Mouse (Mus musculus): ENCODE results near the gene Klhl36. TPM values are rescaled to one million over a fixed set of nuclear protein-coding genes. Genes with fewer than 3 reads are reported as not detected.

Klhl36 gene
- polyA plus RNA-seq, 1 experiment: 3.0 TPM

DNA sequence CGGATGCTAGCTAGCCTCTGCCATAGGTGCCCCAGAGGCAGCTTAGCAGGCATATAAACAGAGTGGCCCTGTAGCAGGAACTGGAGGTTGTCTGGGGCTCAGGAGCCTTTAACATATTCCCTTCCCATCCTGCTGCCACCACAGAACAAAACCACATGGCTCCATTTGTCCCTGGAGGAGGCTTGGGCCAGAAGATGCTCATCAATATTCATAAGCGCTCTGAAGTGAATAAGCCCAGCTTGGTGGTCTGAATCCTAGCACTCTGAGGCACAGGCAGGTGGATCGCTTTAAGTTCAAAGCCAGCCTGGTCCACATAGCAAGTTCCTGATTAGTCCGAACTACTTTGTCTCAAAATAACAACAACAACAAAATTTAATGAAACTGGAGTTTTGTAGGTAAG lies 25.9 kb downstream of the Klhl36 start:
- H3K4me1 ChIP-seq (ENCODE audit: control insufficient read depth, insufficient read depth, low read length): no peaks in the 10 kb centered on the region
- H3K27me3 ChIP-seq (ENCODE audit: control insufficient read depth, insufficient read depth, low read length, poor library complexity, severe bottlenecking): no peaks in the 10 kb centered on the region
- no peak for TF ChIP-seq EP300 (IDR thresholded peaks at IDR 0.05; ENCODE audit: insufficient read depth, low read depth, low read length)
- no peak for TF ChIP-seq POLR2A (IDR thresholded peaks at IDR 0.05; ENCODE audit: insufficient read depth, low read length)
- TF ChIP-seq CTCF (IDR thresholded peaks at IDR 0.05; ENCODE audit: low read depth, low read length): no peak
- H3K4me3 ChIP-seq (ENCODE audit: low read depth, low read length): no peak overlapping the region
- H3K9ac ChIP-seq (ENCODE audit: low read depth, poor library complexity, severe bottlenecking): no peak overlapping the region
- H3K36me3 ChIP-seq (ENCODE audit: control insufficient read depth, insufficient read depth, low read length, poor library complexity, severe bottlenecking): no peaks in the 10 kb centered on the region
- H3K9me3 ChIP-seq (replicated peaks; ENCODE audit: control insufficient read depth, insufficient read depth, low read length, poor library complexity, severe bottlenecking): no peaks in the 10 kb centered on the region
- no peak overlapping the region for H3K27ac ChIP-seq (ENCODE audit: insufficient read depth, low read length)

DNA sequence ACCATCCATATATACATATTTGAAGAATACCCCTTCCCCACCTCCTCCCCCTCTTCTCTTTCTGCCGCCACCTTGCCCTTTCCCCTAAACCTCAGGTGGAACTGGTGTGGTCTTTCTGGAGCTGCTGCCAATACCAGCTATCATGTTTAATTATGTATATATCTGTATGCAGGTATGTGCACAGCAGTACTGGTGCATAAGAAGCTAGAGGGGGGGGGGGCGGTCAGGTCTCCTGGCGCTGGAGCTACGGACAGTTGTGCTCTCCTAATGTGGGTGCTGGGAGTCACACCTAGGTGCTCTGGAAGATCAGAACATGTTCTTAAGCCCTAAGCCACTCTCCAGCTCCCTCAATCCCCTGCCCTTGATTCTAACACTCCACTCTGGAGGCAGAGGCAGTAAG lies 35.0 kb downstream of the Klhl36 start:
- no peak overlapping the region for H3K9ac ChIP-seq (ENCODE audit: low read depth, poor library complexity, severe bottlenecking)
- no peaks in the 10 kb centered on the region for H3K36me3 ChIP-seq (ENCODE audit: control insufficient read depth, insufficient read depth, low read length, poor library complexity, severe bottlenecking)
- H3K27me3 ChIP-seq (ENCODE audit: control insufficient read depth, insufficient read depth, low read length, poor library complexity, severe bottlenecking): peaks cover 4% of the 10 kb centered on the region; the same call in 1 of the 2 replicates
- H3K4me3 ChIP-seq (ENCODE audit: low read depth, low read length): no peak overlapping the region
- TF ChIP-seq EP300 (IDR thresholded peaks at IDR 0.05; ENCODE audit: insufficient read depth, low read depth, low read length) (no peak), CTCF (IDR thresholded peaks at IDR 0.05; ENCODE audit: low read depth, low read length) (no peak), POLR2A (IDR thresholded peaks at IDR 0.05; ENCODE audit: insufficient read depth, low read length) (no peak)
- no peaks in the 10 kb centered on the region for H3K9me3 ChIP-seq (replicated peaks; ENCODE audit: control insufficient read depth, insufficient read depth, low read length, poor library complexity, severe bottlenecking)
- H3K4me1 ChIP-seq (ENCODE audit: control insufficient read depth, insufficient read depth, low read length): no peaks in the 10 kb centered on the region
- no peak overlapping the region for H3K27ac ChIP-seq (ENCODE audit: insufficient read depth, low read length)

DNA sequence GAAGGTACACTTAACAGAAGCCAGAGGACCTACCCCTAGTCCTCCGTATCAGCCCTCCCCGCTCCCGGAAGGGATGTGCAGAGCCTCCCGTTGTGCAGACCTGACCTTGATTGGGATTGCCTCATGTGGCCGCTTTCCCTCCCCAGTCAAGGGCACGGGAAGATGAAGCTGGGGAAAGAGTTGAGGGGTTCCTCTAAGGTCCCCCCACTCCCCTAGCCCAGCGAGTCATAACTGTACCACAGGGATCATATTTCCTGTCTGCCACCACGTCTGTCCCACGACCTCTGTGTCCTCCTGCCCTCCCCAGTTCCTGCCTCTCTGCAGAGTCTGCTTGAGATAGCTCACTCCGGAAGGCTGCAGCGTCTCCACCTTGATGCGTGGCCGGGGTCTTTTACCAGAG lies 35.9 kb downstream of the Klhl36 start:
- Histone ChIP-seq H3K9ac (ENCODE audit: low read depth, poor library complexity, severe bottlenecking) (no peak overlapping the region), H3K27me3 (ENCODE audit: control insufficient read depth, insufficient read depth, low read length, poor library complexity, severe bottlenecking) (peaks cover 4% of the 10 kb centered on the region; the same call in 1 of the 2 replicates), H3K4me1 (ENCODE audit: control insufficient read depth, insufficient read depth, low read length) (no peaks in the 10 kb centered on the region), H3K9me3 (replicated peaks; ENCODE audit: control insufficient read depth, insufficient read depth, low read length, poor library complexity, severe bottlenecking) (no peaks in the 10 kb centered on the region), H3K4me3 (ENCODE audit: low read depth, low read length) (no peak overlapping the region), H3K27ac (ENCODE audit: insufficient read depth, low read length) (no peak overlapping the region), H3K36me3 (ENCODE audit: control insufficient read depth, insufficient read depth, low read length, poor library complexity, severe bottlenecking) (no peaks in the 10 kb centered on the region)
- no peak for TF ChIP-seq EP300 (IDR thresholded peaks at IDR 0.05; ENCODE audit: insufficient read depth, low read depth, low read length)
- no peak for TF ChIP-seq CTCF (IDR thresholded peaks at IDR 0.05; ENCODE audit: low read depth, low read length)
- no peak for TF ChIP-seq POLR2A (IDR thresholded peaks at IDR 0.05; ENCODE audit: insufficient read depth, low read length)

DNA sequence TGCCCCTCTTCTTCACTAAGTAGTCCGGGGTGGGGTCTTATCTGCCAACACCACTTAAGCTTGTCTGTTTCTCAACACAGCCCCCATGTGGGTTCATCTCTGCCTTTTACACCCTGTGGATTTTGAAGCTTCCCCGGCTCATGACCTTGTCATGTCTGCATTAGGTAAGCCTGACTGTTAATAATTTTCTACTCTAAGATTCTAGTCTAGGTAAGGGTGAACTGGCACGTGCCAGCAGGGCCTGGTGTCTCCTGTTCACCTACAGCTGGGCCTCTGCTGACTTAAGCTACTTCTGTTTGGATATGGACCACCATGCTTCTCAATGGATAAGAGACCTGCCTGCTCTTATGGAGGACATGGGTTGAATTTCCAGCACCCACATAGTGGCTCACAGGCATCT lies 39.3 kb downstream of the Klhl36 start:
- TF ChIP-seq POLR2A (IDR thresholded peaks at IDR 0.05; ENCODE audit: insufficient read depth, low read length): no peak
- TF ChIP-seq EP300 (IDR thresholded peaks at IDR 0.05; ENCODE audit: insufficient read depth, low read depth, low read length): no peak
- TF ChIP-seq CTCF (IDR thresholded peaks at IDR 0.05; ENCODE audit: low read depth, low read length): no peak
- Histone ChIP-seq H3K4me1 (ENCODE audit: control insufficient read depth, insufficient read depth, low read length) (peaks cover 3% of the 10 kb centered on the region), H3K9ac (ENCODE audit: low read depth, poor library complexity, severe bottlenecking) (no peak overlapping the region), H3K9me3 (replicated peaks; ENCODE audit: control insufficient read depth, insufficient read depth, low read length, poor library complexity, severe bottlenecking) (0 out of 2 replicates have a peak, but pooled peaks cover under 1% of the 10 kb centered on the region), H3K27me3 (ENCODE audit: control insufficient read depth, insufficient read depth, low read length, poor library complexity, severe bottlenecking) (peaks cover 4% of the 10 kb centered on the region; the same call in 1 of the 2 replicates), H3K4me3 (ENCODE audit: low read depth, low read length) (no peak overlapping the region), H3K27ac (ENCODE audit: insufficient read depth, low read length) (no peak overlapping the region), H3K36me3 (ENCODE audit: control insufficient read depth, insufficient read depth, low read length, poor library complexity, severe bottlenecking) (no peaks in the 10 kb centered on the region)

DNA sequence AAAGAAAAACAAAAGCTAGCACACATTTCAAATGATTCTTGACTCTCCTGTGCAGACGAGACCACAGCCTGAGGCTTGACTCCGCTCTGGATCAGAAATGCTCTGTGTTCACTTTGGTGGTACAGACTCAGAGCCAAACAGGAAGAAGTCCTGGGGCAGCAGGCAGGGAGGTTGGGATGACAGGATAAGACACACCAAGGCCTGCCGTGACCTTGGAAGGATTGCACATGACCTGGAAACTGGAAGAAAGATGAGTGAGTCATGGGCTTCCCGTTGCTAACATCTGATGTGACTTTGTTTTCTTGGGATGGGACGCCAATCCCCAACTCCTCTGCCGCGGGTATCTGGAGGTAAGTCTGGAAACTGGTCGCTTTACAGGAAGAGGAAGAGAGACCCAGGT lies 39.9 kb downstream of the Klhl36 start:
- Histone ChIP-seq H3K4me3 (ENCODE audit: low read depth, low read length) (no peak overlapping the region), H3K36me3 (ENCODE audit: control insufficient read depth, insufficient read depth, low read length, poor library complexity, severe bottlenecking) (no peaks in the 10 kb centered on the region), H3K4me1 (ENCODE audit: control insufficient read depth, insufficient read depth, low read length) (peaks cover 3% of the 10 kb centered on the region), H3K9ac (ENCODE audit: low read depth, poor library complexity, severe bottlenecking) (no peak overlapping the region), H3K27ac (ENCODE audit: insufficient read depth, low read length) (no peak overlapping the region), H3K27me3 (ENCODE audit: control insufficient read depth, insufficient read depth, low read length, poor library complexity, severe bottlenecking) (peaks cover 4% of the 10 kb centered on the region; the same call in 1 of the 2 replicates), H3K9me3 (replicated peaks; ENCODE audit: control insufficient read depth, insufficient read depth, low read length, poor library complexity, severe bottlenecking) (peaks cover 2% of the 10 kb centered on the region; the same call in 1 of the 2 replicates)
- TF ChIP-seq POLR2A (IDR thresholded peaks at IDR 0.05; ENCODE audit: insufficient read depth, low read length) (no peak), EP300 (IDR thresholded peaks at IDR 0.05; ENCODE audit: insufficient read depth, low read depth, low read length) (no peak), CTCF (IDR thresholded peaks at IDR 0.05; ENCODE audit: low read depth, low read length) (no peak)

DNA sequence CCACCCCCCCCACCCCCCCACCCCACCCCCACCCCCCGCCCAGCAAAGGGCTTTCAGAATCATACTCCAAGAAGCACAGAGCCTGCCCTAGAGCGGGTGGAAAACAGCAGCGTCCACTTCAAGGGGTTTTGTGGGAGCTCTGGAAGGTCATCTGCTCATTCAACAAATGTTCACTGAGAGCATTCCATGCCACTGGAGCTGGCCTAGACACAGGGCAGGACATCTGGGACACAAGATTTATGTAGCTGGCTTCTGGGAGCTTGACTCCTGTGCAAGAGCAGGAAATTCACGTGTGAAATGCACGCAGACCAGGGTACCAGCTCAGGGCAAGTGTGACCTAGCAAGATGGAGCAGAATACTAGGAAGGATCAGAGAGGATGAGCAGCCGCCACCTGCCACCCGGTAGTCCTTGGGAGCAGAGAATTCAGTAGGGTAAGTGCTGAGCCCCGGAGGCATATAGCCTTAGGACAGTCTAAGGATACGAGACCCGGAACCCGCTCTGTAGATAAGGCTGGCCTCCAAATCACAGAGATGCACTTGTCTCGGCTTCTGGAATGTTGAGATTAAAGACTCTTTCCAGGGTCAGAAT lies 42.4 kb downstream of the Klhl36 start:
- TF ChIP-seq CTCF (IDR thresholded peaks at IDR 0.05; ENCODE audit: low read depth, low read length) (no peak), POLR2A (IDR thresholded peaks at IDR 0.05; ENCODE audit: insufficient read depth, low read length) (no peak), EP300 (IDR thresholded peaks at IDR 0.05; ENCODE audit: insufficient read depth, low read depth, low read length) (no peak)
- H3K4me1 ChIP-seq (ENCODE audit: control insufficient read depth, insufficient read depth, low read length): peaks cover 9% of the 10 kb centered on the region
- no peak overlapping the region for H3K27ac ChIP-seq (ENCODE audit: insufficient read depth, low read length)

More for the DNA sequence above, 42.4 kb downstream of the Klhl36 start:
- H3K36me3 ChIP-seq (ENCODE audit: control insufficient read depth, insufficient read depth, low read length, poor library complexity, severe bottlenecking): no peaks in the 10 kb centered on the region
- H3K27me3 ChIP-seq (ENCODE audit: control insufficient read depth, insufficient read depth, low read length, poor library complexity, severe bottlenecking): 0 out of 2 replicates have a peak, but pooled peaks cover 1% of the 10 kb centered on the region
- peak overlapping the region; percentile 17; the same call in 1 of the 2 replicates for H3K4me3 ChIP-seq (ENCODE audit: low read depth, low read length)
- peaks cover 2% of the 10 kb centered on the region; the same call in 1 of the 2 replicates for H3K9me3 ChIP-seq (replicated peaks; ENCODE audit: control insufficient read depth, insufficient read depth, low read length, poor library complexity, severe bottlenecking)
- no peak overlapping the region for H3K9ac ChIP-seq (ENCODE audit: low read depth, poor library complexity, severe bottlenecking)
